Mouse (Mus musculus) C2C12 (cell line): Measurements from ENCODE around the gene Sntg2. TPM values are rescaled to one million over a fixed set of nuclear protein-coding genes. Genes with fewer than 3 reads are reported as not detected.

ENCODE experiments used
- H3K27me3 ChIP-seq: one replicate; pipeline ENCODE4 v1.6.1; 2011; ENCODE audit not compliant: control insufficient read depth, insufficient read depth, insufficient read length
- H3K36me3 ChIP-seq: one replicate; pipeline ENCODE4 v1.6.1; 2011; ENCODE audit not compliant: control insufficient read depth, insufficient read depth
- H3K4me3 ChIP-seq: one replicate; pipeline ENCODE4 v1.5.1; 2011; ENCODE audit warnings: mild to moderate bottlenecking, control low read depth; ENCODE audit not compliant: poor library complexity, insufficient read depth, severe bottlenecking
- H3K79me2 ChIP-seq: one replicate; pipeline ENCODE4 v1.6.1; 2011; ENCODE audit not compliant: control insufficient read depth, insufficient read depth
- H3K79me3 ChIP-seq: one replicate; pipeline ENCODE4 v1.6.1; 2011; ENCODE audit warnings: low read depth, control low read depth
- H3ac ChIP-seq: one replicate; pipeline ENCODE3; 2011; ENCODE audit warnings: low read depth; ENCODE audit not compliant: control insufficient read depth, insufficient read length
- CEBPB ChIP-seq: IDR thresholded peaks from one replicate; pipeline ENCODE4 v1.6.1; 2011; ENCODE audit warnings: low read depth, mild to moderate bottlenecking, control low read depth, moderate library complexity
- CTCF ChIP-seq: IDR thresholded peaks from one replicate; pipeline ENCODE4 v1.5.1; 2011; ENCODE audit not compliant: control insufficient read depth, insufficient read depth, insufficient read length
- FOSL1 ChIP-seq: IDR thresholded peaks from one replicate; pipeline ENCODE4 v1.8.0; 2011; ENCODE audit warnings: mild to moderate bottlenecking, low read length; ENCODE audit not compliant: poor library complexity, insufficient read depth, severe bottlenecking
- MAX ChIP-seq: IDR thresholded peaks from one replicate; pipeline ENCODE4 v1.6.1; 2011; ENCODE audit warnings: mild to moderate bottlenecking, control low read depth
- MYOD1 ChIP-seq: IDR thresholded peaks from one replicate; pipeline ENCODE4 v1.6.1; 2011; ENCODE audit warnings: low read depth; ENCODE audit not compliant: control insufficient read depth, insufficient read length
- MYOG ChIP-seq: IDR thresholded peaks from one replicate; pipeline ENCODE4 v1.6.1; 2011; ENCODE audit not compliant: control insufficient read depth, insufficient read length; ENCODE audit errors: extremely low read depth
- USF1 ChIP-seq: IDR thresholded peaks from one replicate; pipeline ENCODE4 v1.6.1; 2011; ENCODE audit warnings: low read depth, mild to moderate bottlenecking, control low read depth, moderate library complexity
- polyA plus RNA-seq: library from polyadenylated mRNA; unstranded; fragments of >200 nt; fragmentation: generic; extraction: Trizol; gene quantifications from one replicate; pipeline ENCODE4 v1.2.1, GENCODE M21; 2012; ENCODE audit warnings: missing spikeins

The Sntg2 gene
- polyA plus RNA-seq, 1 experiment, result not detected

- TF ChIP-seq CEBPB, result no peak
- TF ChIP-seq CTCF, result no peak
- TF ChIP-seq MAX, result no peak
- TF ChIP-seq MYOD1, result no peak
- TF ChIP-seq USF1, result no peak
- no peak for TF ChIP-seq FOSL1
- no peak for TF ChIP-seq MYOG
- Histone ChIP-seq H3K79me3 (no peaks in the 10 kb centered on the region), H3ac (no peak overlapping the region), H3K4me3 (no peak overlapping the region), H3K27me3 (no peaks in the 10 kb centered on the region), H3K36me3 (no peaks in the 10 kb centered on the region), H3K79me2 (no peaks in the 10 kb centered on the region)
These were observed 172.6 kb downstream of the Sntg2 start for GRCm38 (mm10) chr12:30200621-30201020.

- no peaks in the 10 kb centered on the region for H3K27me3 ChIP-seq
- TF ChIP-seq FOSL1 (no peak), CTCF (no peak), MYOG (no peak), MYOD1 (no peak), USF1 (no peak), CEBPB (no peak), MAX (no peak)
- H3K36me3 ChIP-seq, result no peaks in the 10 kb centered on the region
- no peaks in the 10 kb centered on the region for H3K79me2 ChIP-seq
- H3K79me3 ChIP-seq, result no peaks in the 10 kb centered on the region
- H3K4me3 ChIP-seq, result no peak overlapping the region
- no peak overlapping the region for H3ac ChIP-seq
These were observed 173.4 kb downstream of the Sntg2 start for GRCm38 (mm10) chr12:30199735-30200134.

- TF ChIP-seq MAX, result no peak
- no peak overlapping the region for H3K4me3 ChIP-seq
- H3K79me2 ChIP-seq, result no peaks in the 10 kb centered on the region
- no peak overlapping the region for H3ac ChIP-seq
- no peaks in the 10 kb centered on the region for H3K36me3 ChIP-seq
- H3K79me3 ChIP-seq, result no peaks in the 10 kb centered on the region
- no peaks in the 10 kb centered on the region for H3K27me3 ChIP-seq
These were observed 174.9 kb downstream of the Sntg2 start for GRCm38 (mm10) chr12:30198250-30198649.

- Histone ChIP-seq H3K4me3 (no peak overlapping the region), H3K36me3 (no peaks in the 10 kb centered on the region), H3K27me3 (no peaks in the 10 kb centered on the region), H3K79me2 (no peaks in the 10 kb centered on the region), H3K79me3 (no peaks in the 10 kb centered on the region), H3ac (no peak overlapping the region)
- TF ChIP-seq MAX (no peak), MYOG (no peak), CTCF (no peak), FOSL1 (no peak), MYOD1 (no peak), CEBPB (no peak), USF1 (no peak)
These were observed 191.5 kb downstream of the Sntg2 start for GRCm38 (mm10) chr12:30181721-30182120.

- no peaks in the 10 kb centered on the region for H3K36me3 ChIP-seq
- H3K4me3 ChIP-seq, result no peak overlapping the region
- TF ChIP-seq MYOD1 (no peak), CTCF (no peak), MYOG (no peak), CEBPB (no peak), MAX (no peak), USF1 (no peak), FOSL1 (no peak)
These were observed 193.6 kb downstream of the Sntg2 start for GRCm38 (mm10) chr12:30179623-30180022.

GRCm38 (mm10) chr12:30177966-30178365 lies 195.2 kb downstream of the Sntg2 start:
- H3K79me2 ChIP-seq, result no peaks in the 10 kb centered on the region
- H3K36me3 ChIP-seq, result no peaks in the 10 kb centered on the region
- H3ac ChIP-seq, result no peak overlapping the region
- no peak overlapping the region for H3K4me3 ChIP-seq
- no peaks in the 10 kb centered on the region for H3K27me3 ChIP-seq
- TF ChIP-seq FOSL1, result no peak
- no peak for TF ChIP-seq CEBPB
- no peak for TF ChIP-seq MYOD1
- TF ChIP-seq CTCF, result no peak
- TF ChIP-seq MYOG, result no peak
- no peak for TF ChIP-seq MAX
- no peak for TF ChIP-seq USF1
- H3K79me3 ChIP-seq, result no peaks in the 10 kb centered on the region

More at GRCm38 (mm10) chr12:30179623-30180022, 193.6 kb downstream of the Sntg2 start:
- Histone ChIP-seq H3K79me3 (no peaks in the 10 kb centered on the region), H3K27me3 (no peaks in the 10 kb centered on the region), H3ac (no peak overlapping the region), H3K79me2 (no peaks in the 10 kb centered on the region)
